ENCODE assay signal across 18 mouse cellular contexts in the genomic region with DNA sequence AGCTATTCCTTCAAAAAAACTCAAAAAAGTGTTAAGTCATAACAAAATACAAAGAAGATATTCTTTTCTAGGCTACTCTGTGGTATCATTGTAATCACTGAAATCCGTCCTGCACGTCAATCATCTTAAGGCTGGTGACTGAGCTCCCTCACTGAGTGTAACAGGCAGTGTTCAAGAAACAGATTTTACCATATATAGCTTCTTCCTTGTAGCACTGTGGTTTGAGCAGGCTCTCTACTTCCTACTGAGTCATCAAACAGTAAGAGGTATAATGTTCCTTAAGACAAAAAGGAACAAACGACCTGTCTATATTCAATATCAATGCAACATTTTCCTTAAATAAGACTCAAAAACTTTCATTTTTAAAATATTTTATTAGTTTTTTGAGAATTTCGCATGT. TPM values are rescaled to one million over a fixed set of nuclear protein-coding genes. Genes with fewer than 3 reads are reported as not detected.
DNase-seq lines count a peak whose midpoint lies in the region; ATAC-seq and TF ChIP-seq lines count a peak whose summit lies in the region.
"Had no signal": no experiment of that assay in that cellular context is flagged by ENCODE, and none has a peak within 500 bp of the region (broad histone marks: within the 10 kb centered on the region; RNA-seq: fewer than 3 reads in every experiment).

No protein-coding gene starts in this region.

- H3K9ac ChIP-seq in liver, postnatal 0 days (replicated peaks) = no peak overlapping the region
- H3K9ac ChIP-seq: forebrain, postnatal 0 days; limb, embryonic 13.5 days had no signal

- no peaks in the 10 kb centered on the region for H3K27me3 ChIP-seq in thymus, adult 2 months (ENCODE audit: control insufficient read depth, insufficient read depth, low read length)
- no peaks in the 10 kb centered on the region for H3K27me3 ChIP-seq in liver, postnatal 0 days (ENCODE audit: insufficient read depth, low read length)
- H3K27me3 ChIP-seq: limb, embryonic 13.5 days; megakaryocyte, embryonic 14.5 days had no signal

- TF ChIP-seq POLR2A in thymus, adult 2 months (IDR thresholded peaks at IDR 0.05; ENCODE audit: control insufficient read depth, extremely low read depth, insufficient read depth, low read length, poor library complexity) = no peak

- TF ChIP-seq EP300 in liver, postnatal 0 days (IDR thresholded peaks at IDR 0.05; ENCODE audit: low read depth) = no peak

- DNase-seq in thymus, adult 2 months = no peak
- DNase-seq in thymus, postnatal 4 days = no peak
- DNase-seq in NIH3T3 (ENCODE audit: low read depth) = peak; percentile 44
- DNase-seq in liver, postnatal 0 days = no peak
- DNase-seq in kidney, postnatal 36 days = no peak
- no peak for DNase-seq in right cerebral cortex, adult 18-20 months
- DNase-seq in heart, postnatal 14 days = no peak
- DNase-seq: cerebellum, adult 8-10 months; embryo, embryonic 11 days; forebrain, postnatal 0 days; gastrocnemius, postnatal 14 days; layer of hippocampus, postnatal 36 days; thymus, adult 18-20 months had no signal

- H3K4me2 ChIP-seq in liver, postnatal 0 days (ENCODE audit: low read depth, low read length) = peak overlapping the region; percentile 44
- H3K4me2 ChIP-seq: limb, embryonic 13.5 days had no signal

- no peak for ATAC-seq in liver, postnatal 0 days
- ATAC-seq: forebrain, postnatal 0 days; hindbrain, embryonic 16.5 days had no signal

- peaks cover 7% of the 10 kb centered on the region for H3K4me1 ChIP-seq in thymus, adult 2 months (replicated peaks; ENCODE audit: control insufficient read depth, insufficient read depth, low read length)
- H3K4me1 ChIP-seq in liver, postnatal 0 days (ENCODE audit: insufficient read depth) = peaks cover 35% of the 10 kb centered on the region

- 21% methylated on average over 4 of the region's 4 CpGs for WGBS in thymus, adult 2 months
- WGBS in liver, postnatal 0 days (ENCODE audit: insufficient replicate concordance) = 57% methylated on average over 4 of the region's 4 CpGs

- no peak overlapping the region for H3K4me3 ChIP-seq in thymus, adult 2 months (ENCODE audit: control insufficient read depth, insufficient read depth, low read length)
- H3K4me3 ChIP-seq in liver, postnatal 0 days (ENCODE audit: low read depth, low read length) = no peak overlapping the region
- H3K4me3 ChIP-seq: erythroblast, embryonic 14.5 days; limb, embryonic 13.5 days had no signal

- no peaks in the 10 kb centered on the region for H3K9me3 ChIP-seq in liver, postnatal 0 days (ENCODE audit: low read length)
- H3K9me3 ChIP-seq: G1E; limb, embryonic 13.5 days; megakaryocyte, embryonic 14.5 days had no signal

- no peaks in the 10 kb centered on the region for H3K36me3 ChIP-seq in thymus, adult 2 months (ENCODE audit: control insufficient read depth, insufficient read depth, low read length)
- 0 out of 2 replicates have a peak, but pooled peaks cover 5% of the 10 kb centered on the region for H3K36me3 ChIP-seq in liver, postnatal 0 days (replicated peaks; ENCODE audit: insufficient read depth, low read length)

- intact Hi-C loops in heart, postnatal 14 days (cut with DNase I) = no loop called here

- no peak for TF ChIP-seq CTCF in thymus, adult 2 months (IDR thresholded peaks at IDR 0.05; ENCODE audit: borderline replicate concordance, control insufficient read depth, extremely low read depth, insufficient read depth, low read length, poor library complexity)
- TF ChIP-seq CTCF in liver, postnatal 0 days (IDR thresholded peaks at IDR 0.05; ENCODE audit: low read depth) = no peak

- peak overlapping the region; percentile 51; the same call in 1 of the 2 replicates for H3K27ac ChIP-seq in thymus, adult 2 months (ENCODE audit: control insufficient read depth, insufficient read depth, low read length)
- 0 out of 2 replicates have a peak overlapping the region, but pooled peaks have one; percentile 58 for H3K27ac ChIP-seq in liver, postnatal 0 days (ENCODE audit: low read depth)
- H3K27ac ChIP-seq: limb, embryonic 13.5 days had no signal

RNA-seq across cellular contexts. Expression of a gene that starts 5.0 kb away (rescaled TPM):
- 40.8 and 41.7 TPM in 2 replicates for polyA plus RNA-seq in thymus, adult 2 months (2012; rRNA removed)
- polyA plus RNA-seq in liver, postnatal 0 days (2015; fragmentation: Nextera tagmentation; extraction: Ambion mirVana) = 49.1 and 54.3 TPM in 2 replicates
- 10 to 100 TPM; 78.3 to 85.4 TPM for total RNA-seq in heart, postnatal 14 days (2021)
